ENCODE assay signal across 41 mouse cellular contexts in genomic region chr14:51906102-51906501, GRCm38 (mm10). TPM values are rescaled to one million over a fixed set of nuclear protein-coding genes. Genes with fewer than 3 reads are reported as not detected.
DNase-seq lines count a peak whose midpoint lies in the region; ATAC-seq and TF ChIP-seq lines count a peak whose summit lies in the region.
"Had no signal": no experiment of that assay in that cellular context is flagged by ENCODE, and none has a peak within 500 bp of the region (broad histone marks: within the 10 kb centered on the region; RNA-seq: fewer than 3 reads in every experiment).

No protein-coding gene starts in this region.

- no peak overlapping the region for H3K4me3 ChIP-seq in liver, postnatal 0 days (ENCODE audit: low read depth, low read length)
- H3K4me3 ChIP-seq in liver, embryonic 14.5 days (ENCODE audit: insufficient read depth in 1 of 2, low read depth in 2 of 2, low read length in 2 of 2) = no peak overlapping the region
- H3K4me3 ChIP-seq: embryonic facial prominence, embryonic 10.5 days; embryonic facial prominence, embryonic 15.5 days; heart, adult 2 months; heart, embryonic 13.5 days; hindbrain, embryonic 10.5 days; myocyte; neural tube, embryonic 12.5 days had no signal

- H3K4me2 ChIP-seq in liver, postnatal 0 days (ENCODE audit: low read depth, low read length) = no peak overlapping the region
- H3K4me2 ChIP-seq in liver, embryonic 14.5 days (ENCODE audit: low read depth) = peak overlapping the region; percentile 37
- H3K4me2 ChIP-seq: embryonic facial prominence, embryonic 15.5 days; heart, embryonic 13.5 days; midbrain, embryonic 11.5 days; neural tube, embryonic 12.5 days had no signal

- peak; percentile 63 for DNase-seq in liver
- no peak for DNase-seq in liver, postnatal 0 days
- no peak for DNase-seq in liver, embryonic 14.5 days (ENCODE audit: low read depth in 3 of 3, low spot score in 3 of 3)
- no peak for DNase-seq in kidney, adult 9 months
- no peak for DNase-seq in ovary, adult 18-20 months (ENCODE audit: low spot score)
- DNase-seq in cerebellum, adult 9-10 months = no peak
- DNase-seq: adrenal gland, adult 2 months; adrenal gland, postnatal 36 days; cerebellum, adult 18-20 months; cerebellum, postnatal 14 days; heart, adult 2 months; heart, postnatal 10 days; kidney, adult 8-10 months; kidney, postnatal 10 days; layer of hippocampus, adult 9-11 months; lung, adult 18-20 months; lung, postnatal 4 days; right cerebral cortex, postnatal 14 days had no signal

- TF ChIP-seq EP300 in liver, postnatal 0 days (IDR thresholded peaks at IDR 0.05; ENCODE audit: low read depth) = no peak
- TF ChIP-seq EP300 in liver, embryonic 14.5 days (IDR thresholded peaks at IDR 0.05; ENCODE audit: low read depth) = no peak

- no peak overlapping the region for H3K27ac ChIP-seq in liver, postnatal 0 days (ENCODE audit: low read depth)
- no peak overlapping the region for H3K27ac ChIP-seq in liver, embryonic 14.5 days
- H3K27ac ChIP-seq: embryonic facial prominence, embryonic 10.5 days; embryonic facial prominence, embryonic 15.5 days; heart, adult 2 months; heart, embryonic 13.5 days; hindbrain, embryonic 10.5 days; neural tube, embryonic 12.5 days had no signal

- peaks cover 12% of the 10 kb centered on the region for H3K4me1 ChIP-seq in liver, postnatal 0 days (ENCODE audit: insufficient read depth)
- H3K4me1 ChIP-seq in liver, embryonic 14.5 days (replicated peaks; ENCODE audit: control insufficient read depth in 2 of 2, insufficient read depth in 2 of 2, low read length in 1 of 2) = peaks cover 17 to 30% of the 10 kb centered on the region in 2 experiments
- H3K4me1 ChIP-seq: neural tube, embryonic 12.5 days had no signal

- ATAC-seq in liver, postnatal 0 days = no peak
- 0 out of 2 replicates have a peak, but pooled peaks have one; percentile 41 for ATAC-seq in erythroid progenitor cell, adult 5-6 weeks (replicated peaks; ENCODE audit: low FRiP score, poor library complexity, severe bottlenecking)
- ATAC-seq in liver, embryonic 14.5 days (ENCODE audit: insufficient read depth) = peak; percentile 74
- ATAC-seq: CD4-positive, CD25-positive, alpha-beta regulatory T cell, adult 4 months; forebrain, embryonic 14.5 days; hindbrain, embryonic 16.5 days; lung, postnatal 0 days had no signal

- peaks cover 29% of the 10 kb centered on the region for H3K36me3 ChIP-seq in liver, postnatal 0 days (replicated peaks; ENCODE audit: insufficient read depth, low read length)
- H3K36me3 ChIP-seq in liver, embryonic 14.5 days (replicated peaks; ENCODE audit: control insufficient read depth, insufficient read depth, low read depth) = no peaks in the 10 kb centered on the region
- H3K36me3 ChIP-seq: embryonic facial prominence, embryonic 10.5 days; hindbrain, embryonic 10.5 days; neural tube, embryonic 12.5 days had no signal

- H3K9me3 ChIP-seq in liver, postnatal 0 days (ENCODE audit: low read length) = no peaks in the 10 kb centered on the region
- H3K9me3 ChIP-seq in liver, embryonic 14.5 days (ENCODE audit: control insufficient read depth, low read length) = no peaks in the 10 kb centered on the region
- H3K9me3 ChIP-seq: embryonic facial prominence, embryonic 10.5 days; embryonic facial prominence, embryonic 15.5 days; heart, embryonic 13.5 days; hindbrain, embryonic 10.5 days; neural tube, embryonic 12.5 days had no signal

- WGBS in liver, postnatal 0 days (ENCODE audit: insufficient replicate concordance) = 53% methylated on average over 11 of the region's 11 CpGs
- WGBS in liver, embryonic 14.5 days (ENCODE audit: insufficient replicate concordance) = 20% methylated on average over 11 of the region's 11 CpGs

- no peaks in the 10 kb centered on the region for H3K27me3 ChIP-seq in liver, postnatal 0 days (ENCODE audit: insufficient read depth, low read length)
- H3K27me3 ChIP-seq in liver, embryonic 14.5 days (ENCODE audit: control insufficient read depth, insufficient read depth, low read length) = no peaks in the 10 kb centered on the region
- H3K27me3 ChIP-seq: embryonic facial prominence, embryonic 15.5 days; heart, embryonic 13.5 days had no signal

- TF ChIP-seq CTCF in liver, postnatal 0 days (IDR thresholded peaks at IDR 0.05; ENCODE audit: low read depth) = no peak
- no peak for TF ChIP-seq CTCF in liver, embryonic 14.5 days (IDR thresholded peaks at IDR 0.05; ENCODE audit: low read depth)

- no peak overlapping the region for H3K9ac ChIP-seq in liver, postnatal 0 days (replicated peaks)
- H3K9ac ChIP-seq in liver, embryonic 14.5 days (replicated peaks) = peak overlapping the region; percentile 27
- H3K9ac ChIP-seq: embryonic facial prominence, embryonic 15.5 days; neural tube, embryonic 12.5 days had no signal

RNA-seq across cellular contexts. Expression of gene Ndrg2, which starts 7.9 kb away (rescaled TPM):
- 346 and 352 TPM in 2 replicates for polyA plus RNA-seq in liver, postnatal 0 days (2015; fragmentation: Nextera tagmentation; extraction: Ambion mirVana)
- 18.4 TPM in 1 of 2 replicates, not detected in the other for total RNA-seq in erythroid progenitor cell, adult 5-6 weeks (2015; ENCODE audit: low replicate concordance)
- 5.9 and 9.2 TPM in 2 replicates for total RNA-seq in erythroid progenitor cell, adult 5-6 weeks (2017; ENCODE audit: low replicate concordance)
- polyA plus RNA-seq in liver, embryonic 14.5 days (2012; rRNA removed) = 11.6 and 11.7 TPM in 2 replicates
- 13.5 and 14.7 TPM in 2 replicates for polyA plus RNA-seq in liver, embryonic 14.5 days (2014; fragmentation: Nextera tagmentation; extraction: Ambion mirVana)

RNA-seq across cellular contexts. Expression of gene Tppp2, which starts 12.1 kb away (rescaled TPM):
- not detected in 2 replicates for polyA plus RNA-seq in liver, postnatal 0 days (2015; fragmentation: Nextera tagmentation; extraction: Ambion mirVana)
- not detected in 2 replicates for total RNA-seq in erythroid progenitor cell, adult 5-6 weeks (2015; ENCODE audit: low replicate concordance)
- not detected in 2 replicates for total RNA-seq in erythroid progenitor cell, adult 5-6 weeks (2017; ENCODE audit: low replicate concordance)
- polyA plus RNA-seq in liver, embryonic 14.5 days (2012; rRNA removed) = not detected in 2 replicates
- polyA plus RNA-seq in liver, embryonic 14.5 days (2014; fragmentation: Nextera tagmentation; extraction: Ambion mirVana) = not detected in 2 replicates
- total RNA-seq: adrenal gland, adult 2 months; adrenal gland, postnatal 36 days; gastrocnemius, postnatal 4 days; heart, adult 2 months; heart, postnatal 10 days; left cerebral cortex, postnatal 14 days; midbrain, postnatal 0 days had no signal
- polyA plus RNA-seq: adrenal gland, adult 2 months; brain, embryonic 14.5 days; CD4-positive, CD25-positive, alpha-beta regulatory T cell, adult 4 months; embryonic facial prominence, embryonic 10.5 days; embryonic facial prominence, embryonic 15.5 days; forebrain, embryonic 14.5 days; frontal cortex, adult 2 months; heart, embryonic 13.5 days; hindbrain, embryonic 10.5 days; hindbrain, embryonic 16.5 days; limb, embryonic 11.5 days; lung, postnatal 0 days; midbrain, embryonic 11.5 days; midbrain, postnatal 0 days; myocyte; neural tube, embryonic 12.5 days; small intestine, adult 2 months; stomach, embryonic 14.5 days; thymus, postnatal 0 days had no signal

RNA-seq across cellular contexts. Expression of gene Slc39a2, which starts 13.4 kb away (rescaled TPM):
- 0.06 and 0.07 TPM in 2 replicates for polyA plus RNA-seq in liver, postnatal 0 days (2015; fragmentation: Nextera tagmentation; extraction: Ambion mirVana)
- 2.1 TPM in 1 of 2 replicates, not detected in the other for total RNA-seq in erythroid progenitor cell, adult 5-6 weeks (2015; ENCODE audit: low replicate concordance)
- not detected in 2 replicates for total RNA-seq in erythroid progenitor cell, adult 5-6 weeks (2017; ENCODE audit: low replicate concordance)
- polyA plus RNA-seq in liver, embryonic 14.5 days (2012; rRNA removed) = 0.15 and 0.23 TPM in 2 replicates
- 0.05 TPM in 1 of 2 replicates, not detected in the other for polyA plus RNA-seq in liver, embryonic 14.5 days (2014; fragmentation: Nextera tagmentation; extraction: Ambion mirVana)

RNA-seq across cellular contexts. Expression of gene Rnase13, which starts 16.5 kb away (rescaled TPM):
- not detected in 2 replicates for polyA plus RNA-seq in liver, postnatal 0 days (2015; fragmentation: Nextera tagmentation; extraction: Ambion mirVana)
- total RNA-seq in erythroid progenitor cell, adult 5-6 weeks (2015; ENCODE audit: low replicate concordance) = not detected in 2 replicates
- not detected in 2 replicates for total RNA-seq in erythroid progenitor cell, adult 5-6 weeks (2017; ENCODE audit: low replicate concordance)
- polyA plus RNA-seq in liver, embryonic 14.5 days (2012; rRNA removed) = not detected in 2 replicates
- polyA plus RNA-seq in liver, embryonic 14.5 days (2014; fragmentation: Nextera tagmentation; extraction: Ambion mirVana) = not detected in 2 replicates
- total RNA-seq: adrenal gland, adult 2 months; adrenal gland, postnatal 36 days; gastrocnemius, adult 18-20 months; gastrocnemius, postnatal 4 days; heart, adult 2 months; heart, postnatal 10 days; left cerebral cortex, postnatal 14 days; midbrain, postnatal 0 days had no signal
- polyA plus RNA-seq: adrenal gland, adult 2 months; brain, embryonic 14.5 days; CD4-positive, CD25-positive, alpha-beta regulatory T cell, adult 4 months; embryonic facial prominence, embryonic 10.5 days; embryonic facial prominence, embryonic 15.5 days; forebrain, embryonic 14.5 days; heart, adult 2 months; heart, embryonic 13.5 days; hindbrain, embryonic 10.5 days; hindbrain, embryonic 16.5 days; intestine, embryonic 14.5 days; limb, embryonic 11.5 days; lung, postnatal 0 days; midbrain, embryonic 11.5 days; midbrain, postnatal 0 days; myocyte; neural tube, embryonic 12.5 days; small intestine, adult 2 months; stomach, embryonic 14.5 days; thymus, postnatal 0 days had no signal

RNA-seq across cellular contexts. Expression of gene Mettl17, which starts 21.5 kb away (rescaled TPM):
- polyA plus RNA-seq in liver, postnatal 0 days (2015; fragmentation: Nextera tagmentation; extraction: Ambion mirVana) = 9.4 and 10.8 TPM in 2 replicates
- 1.7 and 4.3 TPM in 2 replicates for total RNA-seq in erythroid progenitor cell, adult 5-6 weeks (2015; ENCODE audit: low replicate concordance)
- total RNA-seq in erythroid progenitor cell, adult 5-6 weeks (2017; ENCODE audit: low replicate concordance) = 11.3 TPM in 1 of 2 replicates, not detected in the other
- 7.5 and 9.5 TPM in 2 replicates for polyA plus RNA-seq in liver, embryonic 14.5 days (2012; rRNA removed)
- 10.2 and 10.8 TPM in 2 replicates for polyA plus RNA-seq in liver, embryonic 14.5 days (2014; fragmentation: Nextera tagmentation; extraction: Ambion mirVana)

Comparison
In these comparisons a context has a peak if more than half of its experiments do, and no peak if none do; other contexts are left out.
1. RNA of gene Ndrg2, which starts 7.9 kb away (polyA plus RNA-seq): 346 to 352 TPM in liver, postnatal 0 days; 11.6 to 14.7 TPM in liver, embryonic 14.5 days; every median in the first group is over 10 times any median in the second.